Mouse (Mus musculus) intestine, embryonic 15.5 days (tissue): ENCODE data around the gene Polr3b. TPM values are rescaled to one million over a fixed set of nuclear protein-coding genes. Genes with fewer than 3 reads are reported as not detected.

Experiments
- ATAC-seq: fragments of 200-750 bp; cut with Nextera tagmentation; 2 replicates; pipeline ENCODE4 v1.8.0; 2017; ENCODE audit warnings: moderate TSS enrichment, moderate library complexity
- H3K27ac ChIP-seq: fragments of 300-500 bp; sonication (generic); 2 replicates; pipeline ENCODE4 v1.5.1; 2015; ENCODE audit warnings: mild to moderate bottlenecking, inconsistent platforms
- H3K27me3 ChIP-seq: fragments of 300-500 bp; sonication (generic); replicated peaks from 2 replicates; pipeline ENCODE4 v1.6.1; 2015; ENCODE audit warnings: inconsistent platforms
- H3K36me3 ChIP-seq: fragments of 300-500 bp; sonication (generic); 2 replicates; pipeline ENCODE4 v1.6.1; 2015; ENCODE audit warnings: inconsistent platforms
- H3K4me1 ChIP-seq: fragments of 300-500 bp; sonication (generic); replicated peaks from 2 replicates; pipeline ENCODE4 v1.6.1; 2015; ENCODE audit warnings: inconsistent platforms
- H3K4me2 ChIP-seq: fragments of 300-500 bp; sonication (generic); replicated peaks from 2 replicates; pipeline ENCODE4 v1.6.1; 2015; ENCODE audit warnings: mild to moderate bottlenecking, inconsistent platforms
- H3K4me3 ChIP-seq: fragments of 300-500 bp; sonication (generic); replicated peaks from 2 replicates; pipeline ENCODE4 v1.5.1; 2015; ENCODE audit warnings: inconsistent platforms
- H3K9ac ChIP-seq: fragments of 300-500 bp; sonication (generic); 2 replicates; pipeline ENCODE4 v1.6.1; 2015; ENCODE audit warnings: inconsistent platforms
- H3K9me3 ChIP-seq: fragments of 300-500 bp; sonication (generic); 2 replicates; pipeline ENCODE4 v1.6.1; 2016; ENCODE audit warnings: inconsistent platforms
- WGBS: fragments of 180-500 bp; shearing (Covaris S2); methylation state at CpG from one replicate; pipeline ENCODE4 v1.1.7; 2015; 5-methylcytosine and 5-hydroxymethylcytosine counted together
- polyA plus RNA-seq: library from polyadenylated mRNA; unstranded; fragments of >200 nt; fragmentation: Nextera tagmentation; extraction: Ambion mirVana; gene quantifications from 2 replicates; pipeline ENCODE4 v1.2.1, GENCODE M21; 2015

The Polr3b gene
- polyA plus RNA-seq, 1 experiment from 2014 or later = 11.6 TPM

- whole genome bisulfite sequencing = 84% methylated on average over 14 of the region's 14 CpGs
- H3K4me2 ChIP-seq = no peak overlapping the region
These were observed 31.1 kb upstream of the Polr3b start for GRCm38 (mm10) chr10:84590956-84591355.

GRCm38 (mm10) chr10:84591640-84592148 lies 30.4 kb upstream of the Polr3b start:
- Histone ChIP-seq H3K9me3 (no peaks in the 10 kb centered on the region), H3K27me3 (no peaks in the 10 kb centered on the region), H3K27ac (no peak overlapping the region), H3K9ac (no peak overlapping the region), H3K36me3 (no peaks in the 10 kb centered on the region), H3K4me3 (no peak overlapping the region), H3K4me1 (no peaks in the 10 kb centered on the region), H3K4me2 (no peak overlapping the region)
- no peak for ATAC-seq
- WGBS = 89% methylated on average over 2 of the region's 2 CpGs

More at GRCm38 (mm10) chr10:84590956-84591355, 31.1 kb upstream of the Polr3b start:
- H3K27ac ChIP-seq = no peak overlapping the region
- no peaks in the 10 kb centered on the region for H3K9me3 ChIP-seq
- no peak overlapping the region for H3K4me3 ChIP-seq
- H3K36me3 ChIP-seq = no peaks in the 10 kb centered on the region
- ATAC-seq = no peak
- no peaks in the 10 kb centered on the region for H3K27me3 ChIP-seq
- H3K4me1 ChIP-seq = no peaks in the 10 kb centered on the region
- H3K9ac ChIP-seq = no peak overlapping the region

- no peak overlapping the region for H3K4me2 ChIP-seq
- H3K27me3 ChIP-seq = no peaks in the 10 kb centered on the region
- H3K9ac ChIP-seq = no peak overlapping the region
- H3K4me3 ChIP-seq = no peak overlapping the region
- no peaks in the 10 kb centered on the region for H3K36me3 ChIP-seq
- 0 out of 2 replicates have a peak, but pooled peaks cover 2% of the 10 kb centered on the region for H3K4me1 ChIP-seq
- WGBS = 59% methylated on average over 3 of the region's 3 CpGs
- no peak overlapping the region for H3K27ac ChIP-seq
- no peaks in the 10 kb centered on the region for H3K9me3 ChIP-seq
- ATAC-seq = no peak
These were observed 29.3 kb upstream of the Polr3b start for GRCm38 (mm10) chr10:84592745-84593144.

- H3K4me3 ChIP-seq = no peak overlapping the region
- H3K27ac ChIP-seq = no peak overlapping the region
- no peak overlapping the region for H3K4me2 ChIP-seq
- WGBS = 34% methylated on average over 3 of the region's 3 CpGs
- H3K9me3 ChIP-seq = no peaks in the 10 kb centered on the region
- no peaks in the 10 kb centered on the region for H3K36me3 ChIP-seq
- H3K9ac ChIP-seq = no peak overlapping the region
- ATAC-seq = no peak
- H3K27me3 ChIP-seq = no peaks in the 10 kb centered on the region
- 0 out of 2 replicates have a peak, but pooled peaks cover 2% of the 10 kb centered on the region for H3K4me1 ChIP-seq
These were observed 24.8 kb upstream of the Polr3b start for GRCm38 (mm10) chr10:84597127-84597785.

- Histone ChIP-seq H3K27me3 (no peaks in the 10 kb centered on the region), H3K4me1 (0 out of 2 replicates have a peak, but pooled peaks cover 2% of the 10 kb centered on the region), H3K36me3 (no peaks in the 10 kb centered on the region), H3K4me3 (no peak overlapping the region), H3K4me2 (no peak overlapping the region), H3K27ac (no peak overlapping the region), H3K9ac (no peak overlapping the region), H3K9me3 (no peaks in the 10 kb centered on the region)
- 50% methylated on average over 1 of the region's 1 CpGs for WGBS
- ATAC-seq = no peak
These were observed 23.9 kb upstream of the Polr3b start for GRCm38 (mm10) chr10:84598172-84598571.

- 84% methylated on average over 6 of the region's 6 CpGs for WGBS
- Histone ChIP-seq H3K4me1 (0 out of 2 replicates have a peak, but pooled peaks cover 2% of the 10 kb centered on the region), H3K27ac (no peak overlapping the region), H3K9ac (no peak overlapping the region), H3K4me3 (no peak overlapping the region), H3K4me2 (no peak overlapping the region), H3K9me3 (no peaks in the 10 kb centered on the region), H3K27me3 (no peaks in the 10 kb centered on the region), H3K36me3 (no peaks in the 10 kb centered on the region)
- ATAC-seq = no peak
These were observed 22.0 kb upstream of the Polr3b start for GRCm38 (mm10) chr10:84600136-84600535.

- Histone ChIP-seq H3K4me1 (no peaks in the 10 kb centered on the region), H3K9ac (no peak overlapping the region), H3K4me3 (no peak overlapping the region), H3K27me3 (no peaks in the 10 kb centered on the region), H3K27ac (no peak overlapping the region), H3K9me3 (no peaks in the 10 kb centered on the region), H3K36me3 (no peaks in the 10 kb centered on the region), H3K4me2 (no peak overlapping the region)
- WGBS = 84% methylated on average over 1 of the region's 1 CpGs
- no peak for ATAC-seq
These were observed 17.8 kb upstream of the Polr3b start for GRCm38 (mm10) chr10:84604335-84604734.

GRCm38 (mm10) chr10:84608361-84608760 lies 13.7 kb upstream of the Polr3b start:
- Histone ChIP-seq H3K4me2 (no peak overlapping the region), H3K4me1 (no peaks in the 10 kb centered on the region), H3K27me3 (no peaks in the 10 kb centered on the region), H3K9me3 (no peaks in the 10 kb centered on the region), H3K36me3 (no peaks in the 10 kb centered on the region), H3K27ac (no peak overlapping the region), H3K9ac (no peak overlapping the region), H3K4me3 (no peak overlapping the region)
- 77% methylated on average over 3 of the region's 3 CpGs for WGBS
- ATAC-seq = no peak

- H3K27me3 ChIP-seq = no peaks in the 10 kb centered on the region
- no peaks in the 10 kb centered on the region for H3K4me1 ChIP-seq
- no peak overlapping the region for H3K27ac ChIP-seq
- H3K9ac ChIP-seq = no peak overlapping the region
- WGBS = 54% methylated on average over 4 of the region's 4 CpGs
- no peaks in the 10 kb centered on the region for H3K9me3 ChIP-seq
- H3K36me3 ChIP-seq = no peaks in the 10 kb centered on the region
- H3K4me2 ChIP-seq = no peak overlapping the region
- ATAC-seq = no peak
- H3K4me3 ChIP-seq = no peak overlapping the region
These were observed 11.8 kb upstream of the Polr3b start for GRCm38 (mm10) chr10:84610324-84610723.

GRCm38 (mm10) chr10:84610783-84611182 lies 11.3 kb upstream of the Polr3b start:
- no peaks in the 10 kb centered on the region for H3K36me3 ChIP-seq
- H3K4me1 ChIP-seq = no peaks in the 10 kb centered on the region
- no peak overlapping the region for H3K27ac ChIP-seq
- no peaks in the 10 kb centered on the region for H3K27me3 ChIP-seq
- WGBS = 69% methylated on average over 3 of the region's 3 CpGs
- H3K9me3 ChIP-seq = no peaks in the 10 kb centered on the region
- H3K9ac ChIP-seq = no peak overlapping the region
- no peak for ATAC-seq
- H3K4me3 ChIP-seq = no peak overlapping the region
- no peak overlapping the region for H3K4me2 ChIP-seq

- WGBS = 58% methylated on average over 3 of the region's 3 CpGs
- ATAC-seq = no peak
- Histone ChIP-seq H3K27me3 (no peaks in the 10 kb centered on the region), H3K4me1 (no peaks in the 10 kb centered on the region), H3K4me3 (no peak overlapping the region), H3K9ac (no peak overlapping the region), H3K36me3 (no peaks in the 10 kb centered on the region), H3K27ac (no peak overlapping the region), H3K4me2 (no peak overlapping the region), H3K9me3 (no peaks in the 10 kb centered on the region)
These were observed 10.4 kb upstream of the Polr3b start for GRCm38 (mm10) chr10:84611664-84612063.

GRCm38 (mm10) chr10:84612281-84612680 lies 9.8 kb upstream of the Polr3b start:
- H3K4me3 ChIP-seq = no peak overlapping the region
- WGBS = 72% methylated on average over 2 of the region's 2 CpGs
- no peak for ATAC-seq
- no peaks in the 10 kb centered on the region for H3K27me3 ChIP-seq
- no peak overlapping the region for H3K9ac ChIP-seq
- no peak overlapping the region for H3K4me2 ChIP-seq
- H3K9me3 ChIP-seq = no peaks in the 10 kb centered on the region
- H3K4me1 ChIP-seq = no peaks in the 10 kb centered on the region
- H3K36me3 ChIP-seq = no peaks in the 10 kb centered on the region
- H3K27ac ChIP-seq = no peak overlapping the region

- H3K27ac ChIP-seq = no peak overlapping the region
- no peaks in the 10 kb centered on the region for H3K4me1 ChIP-seq
- H3K27me3 ChIP-seq = no peaks in the 10 kb centered on the region
- no peaks in the 10 kb centered on the region for H3K36me3 ChIP-seq
- H3K4me2 ChIP-seq = no peak overlapping the region
- 83% methylated on average over 8 of the region's 8 CpGs for WGBS
- no peak for ATAC-seq
- H3K9ac ChIP-seq = no peak overlapping the region
- H3K9me3 ChIP-seq = no peaks in the 10 kb centered on the region
- H3K4me3 ChIP-seq = no peak overlapping the region
These were observed 8.7 kb upstream of the Polr3b start for GRCm38 (mm10) chr10:84613366-84613765.
